Mouse (Mus musculus) thymus, postnatal 25 days (tissue): ENCODE results near the gene Fn3krp.

Experiments used
- DNase-seq: peaks from one replicate; pipeline ENCODE4 v3.0.0; 2022

Fn3krp gene

GRCm38 (mm10) chr11:121420830-121421552, at the start of gene Fn3krp:
Fn3krp (plus strand) TSS chr11:121421401.
- peak; percentile 100 for DNase-seq

DNA sequence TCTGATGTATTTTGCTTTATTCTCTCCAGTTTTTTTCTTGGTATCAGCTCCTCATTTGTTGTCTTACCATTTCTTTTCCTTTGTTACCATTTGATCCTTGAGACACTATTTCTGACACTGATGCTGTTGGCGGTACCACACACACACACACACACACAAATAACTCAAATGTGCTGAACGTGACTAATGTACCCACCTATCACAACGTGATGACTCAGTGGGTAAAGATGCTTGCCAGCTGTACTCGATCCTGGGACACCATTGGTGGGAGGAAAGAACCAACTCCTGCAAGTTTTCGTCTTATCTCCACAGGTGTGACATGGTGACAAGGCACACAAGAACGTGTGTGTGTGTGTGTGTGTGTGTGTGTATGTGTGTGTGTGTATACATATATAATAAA, 47.9 kb upstream of the Fn3krp start:
- DNase-seq = no peak

DNA sequence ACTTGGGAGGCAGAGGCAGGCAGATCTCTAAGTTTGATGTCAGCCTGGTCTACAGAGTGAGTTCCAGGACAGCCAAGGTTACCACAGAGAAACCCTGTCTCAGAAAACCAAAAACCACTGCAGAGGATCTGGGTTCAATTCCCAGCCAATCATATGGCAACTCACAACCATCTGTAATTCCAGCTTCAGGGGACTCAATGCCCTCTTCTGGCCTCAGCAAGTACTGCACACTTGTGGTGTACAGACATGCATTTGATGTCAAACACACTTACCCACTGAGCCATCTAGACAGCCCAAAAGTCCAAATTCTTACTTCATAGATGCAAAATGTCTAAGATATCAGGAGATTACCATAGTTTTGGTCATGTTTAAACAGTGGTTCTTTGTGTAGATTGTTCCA, 42.6 kb upstream of the Fn3krp start:
- no peak for DNase-seq

DNA sequence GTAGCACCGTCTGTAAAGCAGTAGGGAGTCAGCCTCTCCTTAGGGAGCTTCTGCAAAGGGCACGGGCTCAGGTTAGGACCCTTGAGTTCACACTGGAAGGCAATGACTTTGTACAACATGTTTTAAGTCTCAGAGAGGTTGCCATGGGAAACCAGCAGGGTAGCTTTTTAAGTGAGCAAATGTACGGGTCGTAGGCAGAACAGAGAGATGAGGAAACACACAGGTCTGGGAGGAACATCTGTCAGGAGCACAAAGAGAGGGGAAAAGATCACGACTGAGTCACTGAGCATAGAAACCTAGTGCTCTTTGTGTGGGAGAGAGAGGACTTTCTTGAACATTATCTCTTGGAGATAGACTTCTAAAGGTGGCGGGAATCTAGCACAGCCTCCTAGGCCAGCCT, 40.9 kb upstream of the Fn3krp start:
- DNase-seq = no peak

GRCm38 (mm10) chr11:121387750-121388553, 33.2 kb upstream of the Fn3krp start, which contains the start of gene Rab40b:
Rab40b (minus strand) TSS chr11:121388251.
- DNase-seq = peak; percentile 54

- DNase-seq = no peak
Observed at GRCm38 (mm10) chr11:121388554-121388945, 32.7 kb upstream of the Fn3krp start.

DNA sequence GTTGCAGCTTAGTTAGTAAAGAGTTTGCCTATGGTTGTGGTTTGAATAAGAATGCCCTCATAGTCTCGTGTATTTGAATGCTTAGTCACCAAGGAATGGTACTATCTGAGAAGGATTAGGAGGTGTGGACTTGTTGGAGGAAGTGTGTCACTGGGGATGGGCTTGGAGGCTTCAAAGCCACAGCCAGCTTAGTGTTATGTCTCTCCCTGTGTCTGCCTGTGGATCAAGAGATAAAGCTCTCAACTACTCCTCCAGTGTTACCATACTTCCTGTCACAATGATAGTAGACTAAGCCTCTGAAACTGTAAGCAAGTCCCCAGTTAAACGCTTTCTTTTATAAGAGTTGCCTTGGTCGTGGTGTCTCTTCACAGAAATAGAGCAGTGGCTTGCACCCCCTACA, 30.4 kb upstream of the Fn3krp start:
- DNase-seq = no peak

DNA sequence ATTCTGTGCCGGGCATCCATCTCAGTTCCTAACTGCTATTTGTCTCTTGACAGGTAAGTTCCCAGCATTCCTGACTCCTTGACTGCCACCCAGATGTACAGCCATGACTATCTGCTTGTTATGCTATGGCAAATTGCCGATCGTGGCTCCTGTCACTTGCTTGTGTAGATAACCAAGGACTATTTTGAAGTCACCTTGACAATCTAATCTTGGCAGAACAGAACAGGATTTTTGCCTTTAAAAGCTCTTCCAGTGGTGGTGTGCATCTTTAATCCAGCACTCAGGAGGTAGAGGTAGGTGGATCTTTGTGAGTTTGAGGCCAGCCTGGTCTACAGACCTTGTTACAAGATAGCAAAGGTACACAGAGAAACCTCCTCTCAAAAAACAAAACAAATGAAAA, 28.8 kb upstream of the Fn3krp start:
- DNase-seq = no peak

GRCm38 (mm10) chr11:121407366-121408155, 13.6 kb upstream of the Fn3krp start:
- no peak for DNase-seq

DNA sequence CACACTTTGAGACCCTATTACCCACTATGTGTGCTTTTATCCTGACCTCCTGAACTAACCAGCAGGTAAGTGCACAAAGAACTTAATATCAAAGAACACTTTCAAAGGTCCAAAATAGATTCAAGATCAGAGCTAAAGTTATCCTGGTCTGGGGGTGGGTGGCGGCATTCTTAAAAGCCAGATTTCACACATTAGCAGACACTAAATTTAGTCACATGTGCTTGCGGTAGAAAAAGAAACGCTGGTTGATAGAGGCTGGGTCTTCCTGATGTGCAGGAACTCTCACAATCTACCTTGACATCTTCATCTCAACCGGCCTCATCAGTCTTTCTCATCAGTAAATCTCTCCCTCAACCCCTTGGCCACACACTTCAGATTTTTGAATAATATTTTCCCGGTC, 6.4 kb upstream of the Fn3krp start:
- no peak for DNase-seq

- no peak for DNase-seq
Observed at GRCm38 (mm10) chr11:121415351-121415750, 5.8 kb upstream of the Fn3krp start.

- DNase-seq = no peak
Observed at GRCm38 (mm10) chr11:121417971-121418370, 3.2 kb upstream of the Fn3krp start.

DNA sequence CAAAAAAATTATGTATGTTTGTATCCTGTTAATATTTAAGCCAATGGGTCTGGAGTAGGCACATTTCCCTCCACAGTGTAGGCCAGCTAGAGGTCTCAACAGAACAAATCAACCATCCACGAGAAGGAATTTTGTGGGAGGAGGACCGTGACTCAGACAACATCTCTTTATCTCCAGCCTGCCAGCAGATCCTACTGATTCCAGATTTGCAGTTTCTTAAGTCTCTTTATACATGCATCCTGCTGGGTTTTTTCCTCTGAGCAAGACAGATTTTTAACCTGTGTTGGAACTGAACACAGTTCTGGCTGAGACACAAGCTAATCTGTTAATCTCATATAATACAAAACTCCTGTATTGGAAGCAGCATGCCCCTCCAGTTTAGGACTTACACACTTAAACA, 2.3 kb upstream of the Fn3krp start:
- no peak for DNase-seq

DNA sequence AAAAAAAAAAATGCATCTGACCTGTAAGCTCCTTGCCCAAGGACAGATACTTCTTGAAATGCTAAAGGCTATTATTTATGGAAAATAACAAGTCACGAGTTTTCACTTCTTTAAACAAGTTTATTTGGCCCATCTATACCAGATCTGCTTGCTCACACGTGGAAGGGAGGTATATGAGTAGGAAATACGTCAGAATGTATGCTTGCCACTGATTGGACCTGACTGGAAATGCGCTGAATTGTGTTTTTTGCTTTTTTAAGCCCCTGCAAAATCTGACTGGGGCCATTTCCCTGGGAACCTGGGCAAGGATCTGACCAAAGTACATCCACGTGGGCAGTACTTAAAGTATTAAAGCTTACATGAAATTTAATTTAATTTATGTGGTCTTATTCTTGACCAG, 822 bp upstream of the Fn3krp start:
- no peak for DNase-seq

GRCm38 (mm10) chr11:121421553-121422173, 462 bp downstream of the Fn3krp start:
- DNase-seq = no peak

DNA sequence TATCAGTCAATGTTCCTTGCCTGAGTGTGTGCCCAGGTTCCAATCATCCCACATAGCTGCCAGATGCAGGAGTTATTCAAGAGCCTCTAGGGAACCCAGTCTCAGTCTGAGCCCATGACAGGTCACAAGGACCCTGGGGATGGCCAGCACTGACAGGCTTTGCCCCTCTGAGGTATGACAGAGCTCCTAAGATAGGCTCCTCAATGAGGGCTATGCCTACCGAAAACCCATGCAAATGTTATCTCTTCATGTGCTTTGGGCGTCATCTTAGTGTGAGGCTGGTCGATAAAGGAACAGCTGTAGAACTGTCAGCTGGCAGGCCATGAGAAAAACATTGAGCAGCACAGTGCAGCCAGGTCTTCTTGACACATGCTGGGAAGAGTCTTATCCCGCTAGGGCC, 12.2 kb downstream of the Fn3krp start:
- no peak for DNase-seq

DNA sequence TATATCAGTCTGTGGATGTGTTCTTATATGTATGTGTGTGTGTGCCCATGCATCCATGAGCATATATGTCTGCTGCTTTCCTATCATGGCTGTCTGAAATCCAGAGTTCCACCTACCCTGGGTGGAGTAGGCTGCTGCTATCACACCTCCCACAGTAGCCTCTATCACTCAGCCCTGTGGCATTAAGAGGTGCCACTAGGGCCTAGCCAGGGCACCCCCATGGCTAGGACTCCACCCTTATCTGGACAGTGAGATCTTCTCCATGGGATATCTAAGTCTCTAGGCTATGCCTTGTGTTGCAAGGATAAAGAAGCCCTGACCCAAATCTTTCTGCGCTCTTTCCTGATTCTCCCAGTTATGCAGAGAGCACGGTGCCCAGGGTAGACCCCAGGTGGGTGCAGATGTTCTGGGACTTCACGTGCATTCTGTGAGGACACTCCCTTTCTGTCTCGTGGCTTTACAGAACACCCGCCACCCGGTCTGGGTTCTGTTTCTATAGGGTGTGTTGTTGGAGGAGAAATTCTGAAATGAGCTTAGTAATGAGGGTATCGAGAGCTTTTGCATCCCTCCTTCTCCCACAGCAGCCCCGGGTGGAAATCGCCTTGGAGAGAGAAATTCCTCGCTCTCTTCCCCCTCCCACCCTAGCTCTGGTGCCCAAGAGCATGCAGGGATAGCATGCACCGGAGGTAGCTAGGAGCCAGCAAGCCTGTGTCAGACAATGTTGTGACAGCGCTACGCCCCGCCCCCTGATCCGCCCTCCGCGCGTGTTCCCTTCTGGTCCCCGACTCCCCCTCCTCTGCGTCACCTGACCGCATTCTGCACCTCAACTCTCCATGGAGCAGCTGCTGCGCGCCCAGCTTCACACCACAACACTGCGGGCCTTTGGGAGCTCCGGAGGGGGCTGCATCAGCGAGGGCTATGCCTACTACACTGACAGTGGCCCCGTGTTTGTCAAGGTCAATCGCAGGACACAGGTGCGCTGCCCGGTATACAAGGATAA, 13.3 kb downstream of the Fn3krp start, which contains the start of gene Fn3k:
TSS of gene Fn3k (plus strand) at position 758 of the 1,000 bp plus-strand sequence.
- DNase-seq = peak; percentile 96

- DNase-seq = no peak
Observed at GRCm38 (mm10) chr11:121437236-121437635, 16.0 kb downstream of the Fn3krp start.

GRCm38 (mm10) chr11:121439686-121440292, 18.6 kb downstream of the Fn3krp start:
- no peak for DNase-seq

- DNase-seq = no peak
Observed at GRCm38 (mm10) chr11:121441653-121442052, 20.5 kb downstream of the Fn3krp start.

DNA sequence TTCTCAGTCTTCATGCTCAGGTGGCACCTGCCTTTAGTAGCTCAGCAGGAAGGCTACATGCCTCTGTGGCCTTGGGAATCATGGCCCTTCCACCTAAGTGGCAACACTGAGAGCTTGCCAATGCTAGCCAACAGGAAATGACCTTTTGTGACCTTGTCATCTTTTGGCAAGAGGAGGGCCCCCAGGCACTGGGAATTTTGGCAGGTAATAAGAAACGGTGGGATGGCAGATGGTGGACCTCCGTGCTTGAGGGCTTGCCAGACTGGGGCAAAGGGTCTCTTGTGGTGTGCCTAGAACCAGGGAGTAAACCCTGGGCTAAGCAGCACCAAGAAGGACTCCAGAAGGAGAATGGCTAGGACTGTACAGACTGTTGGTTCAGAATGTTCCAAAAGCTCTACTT, 20.9 kb downstream of the Fn3krp start:
- no peak for DNase-seq
